Comparison of ENCODE assay signal across 26 mouse cellular contexts in the genomic region with DNA sequence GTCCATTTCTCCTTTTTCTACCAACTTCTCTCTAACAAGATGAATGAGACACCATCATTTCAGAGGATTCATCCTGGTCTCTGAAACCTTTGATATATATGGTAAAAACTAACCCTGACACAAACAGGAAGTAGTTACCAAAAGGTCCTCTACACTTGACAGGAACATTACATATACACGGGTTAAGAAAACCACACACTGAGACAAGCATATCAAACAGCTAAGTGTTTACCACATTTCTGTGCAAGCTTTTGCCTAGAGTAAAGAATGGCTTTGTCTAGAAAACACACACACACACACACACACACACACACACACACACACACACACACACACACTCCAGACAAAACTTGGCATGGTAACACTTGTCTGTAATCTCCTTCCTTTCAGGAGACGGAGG. TPM values are rescaled to one million over a fixed set of nuclear protein-coding genes. Genes with fewer than 3 reads are reported as not detected.
DNase-seq lines count a peak whose midpoint lies in the region; ATAC-seq lines count a peak whose summit lies in the region.
"Had no signal": no experiment of that assay in that cellular context is flagged by ENCODE, and none has a peak within 500 bp of the region (broad histone marks: within the 10 kb centered on the region; RNA-seq: fewer than 3 reads in every experiment).

No protein-coding gene starts in this region.

- H3K4me3 ChIP-seq in limb, embryonic 13.5 days = no peak overlapping the region
- no peak overlapping the region for H3K4me3 ChIP-seq in limb, embryonic 10.5 days
- H3K4me3 ChIP-seq: forebrain, embryonic 12.5 days; heart, adult 2 months; hindbrain, embryonic 10.5 days; stomach, embryonic 15.5 days had no signal

- H3K36me3 ChIP-seq in limb, embryonic 13.5 days = peaks cover 55% of the 10 kb centered on the region
- peaks cover 54% of the 10 kb centered on the region for H3K36me3 ChIP-seq in limb, embryonic 10.5 days

- H3K27me3 ChIP-seq in limb, embryonic 13.5 days = no peaks in the 10 kb centered on the region
- H3K27me3 ChIP-seq in limb, embryonic 10.5 days (ENCODE audit: low read depth, poor library complexity, severe bottlenecking) = no peaks in the 10 kb centered on the region
- H3K27me3 ChIP-seq: forebrain, embryonic 12.5 days; stomach, embryonic 15.5 days had no signal

- H3K4me1 ChIP-seq in limb, embryonic 13.5 days = peaks cover 34% of the 10 kb centered on the region
- 0 out of 2 replicates have a peak, but pooled peaks cover 3% of the 10 kb centered on the region for H3K4me1 ChIP-seq in limb, embryonic 10.5 days

- WGBS in limb, embryonic 13.5 days = 51% methylated on average over 2 of the region's 2 CpGs
- WGBS in limb, embryonic 10.5 days = 87% methylated on average over 2 of the region's 2 CpGs

- no peaks in the 10 kb centered on the region for H3K9me3 ChIP-seq in limb, embryonic 13.5 days
- H3K9me3 ChIP-seq in limb, embryonic 10.5 days (replicated peaks) = no peaks in the 10 kb centered on the region
- H3K9me3 ChIP-seq: forebrain, embryonic 12.5 days; G1E; hindbrain, embryonic 10.5 days; stomach, embryonic 15.5 days had no signal

- no peak for DNase-seq in limb, embryonic 10.5 days (ENCODE audit: low spot score)
- DNase-seq in 416B (ENCODE audit: low read depth) = peak; percentile 37
- DNase-seq in CD4-positive helper T cell, adult 2 months (ENCODE audit: low read depth, low spot score) = peak; percentile 50
- DNase-seq in induced T-regulatory cell, adult 2 months (ENCODE audit: low read depth) = peak; percentile 43
- no peak for DNase-seq in urinary bladder, postnatal 10 days (ENCODE audit: low spot score)
- DNase-seq in gastrocnemius, postnatal 4 days (ENCODE audit: low spot score in 2 of 2) = no peak
- DNase-seq: cerebellum, adult 2 months; cerebellum, postnatal 36 days; gastrocnemius, postnatal 10 days; heart, adult 2 months; kidney, postnatal 36 days; liver, postnatal 0 days; lung, postnatal 14 days; right cerebral cortex, postnatal 14 days; thymus, postnatal 14 days had no signal

- ATAC-seq in limb, embryonic 13.5 days (ENCODE audit: low FRiP score, low read depth) = no peak
- ATAC-seq: liver, postnatal 0 days had no signal

- no peak overlapping the region for H3K4me2 ChIP-seq in limb, embryonic 13.5 days (replicated peaks)
- H3K4me2 ChIP-seq: forebrain, embryonic 12.5 days; stomach, embryonic 15.5 days had no signal

- H3K27ac ChIP-seq in limb, embryonic 13.5 days = 0 out of 2 replicates have a peak overlapping the region, but pooled peaks have one; percentile 3
- no peak overlapping the region for H3K27ac ChIP-seq in limb, embryonic 10.5 days
- H3K27ac ChIP-seq: forebrain, embryonic 12.5 days; heart, adult 2 months; hindbrain, embryonic 10.5 days; stomach, embryonic 15.5 days had no signal

- H3K9ac ChIP-seq in limb, embryonic 13.5 days = no peak overlapping the region
- H3K9ac ChIP-seq: forebrain, embryonic 12.5 days; liver, postnatal 0 days; stomach, embryonic 15.5 days had no signal

RNA-seq across cellular contexts. Expression of a gene that starts 9.6 kb away (rescaled TPM):
- 20.0 and 21.3 TPM in 2 replicates for polyA plus RNA-seq in limb, embryonic 13.5 days (2015; fragmentation: Nextera tagmentation; extraction: Ambion mirVana)
- polyA plus RNA-seq in limb, embryonic 10.5 days (2016; fragmentation: Nextera tagmentation; extraction: Ambion mirVana) = 2.0 and 2.6 TPM in 2 replicates
- 10 to 100 TPM; 52.3 to 54.3 TPM for total RNA-seq in gastrocnemius, postnatal 4 days (2021)

RNA-seq across cellular contexts. Expression of a gene that starts 24.6 kb away (rescaled TPM):
- 1.2 and 1.3 TPM in 2 replicates for polyA plus RNA-seq in limb, embryonic 13.5 days (2015; fragmentation: Nextera tagmentation; extraction: Ambion mirVana)
- polyA plus RNA-seq in limb, embryonic 10.5 days (2016; fragmentation: Nextera tagmentation; extraction: Ambion mirVana) = 0.30 and 0.69 TPM in 2 replicates
- 1 to 10 TPM in 1 of 2 experiments, under 1 TPM in 1; 0.52 to 1.1 TPM for total RNA-seq in gastrocnemius, postnatal 4 days (2021)
- total RNA-seq: G1E; megakaryocyte-erythroid progenitor cell, adult 5-6 weeks had no signal
- polyA plus RNA-seq: G1E; spleen, adult 2 months had no signal

RNA-seq across cellular contexts. Expression of a gene that starts 41.0 kb away (rescaled TPM):
- polyA plus RNA-seq in limb, embryonic 13.5 days (2015; fragmentation: Nextera tagmentation; extraction: Ambion mirVana) = 5.0 and 5.6 TPM in 2 replicates
- 6.8 and 7.3 TPM in 2 replicates for polyA plus RNA-seq in limb, embryonic 10.5 days (2016; fragmentation: Nextera tagmentation; extraction: Ambion mirVana)
- total RNA-seq in gastrocnemius, postnatal 4 days (2021) = under 1 TPM in 1 of 2 experiments, not detected in 1; 0.73 TPM
- total RNA-seq: adrenal gland, adult 18-20 months; G1E; gastrocnemius, postnatal 10 days; heart, adult 2 months; layer of hippocampus, postnatal 10 days; left cerebral cortex, postnatal 10 days; megakaryocyte-erythroid progenitor cell, adult 5-6 weeks had no signal
- polyA plus RNA-seq: G1E; neural tube, embryonic 14.5 days had no signal

RNA-seq across cellular contexts. Expression of a gene that starts 43.1 kb away (rescaled TPM):
- 25.6 and 30.1 TPM in 2 replicates for polyA plus RNA-seq in limb, embryonic 13.5 days (2015; fragmentation: Nextera tagmentation; extraction: Ambion mirVana)
- polyA plus RNA-seq in limb, embryonic 10.5 days (2016; fragmentation: Nextera tagmentation; extraction: Ambion mirVana) = 29.7 and 34.5 TPM in 2 replicates
- total RNA-seq in gastrocnemius, postnatal 4 days (2021) = 10 to 100 TPM; 20.4 to 21.7 TPM

RNA-seq across cellular contexts. Expression of a gene that starts 43.2 kb away (rescaled TPM):
- 79.1 and 80.4 TPM in 2 replicates for polyA plus RNA-seq in limb, embryonic 13.5 days (2015; fragmentation: Nextera tagmentation; extraction: Ambion mirVana)
- 98.9 and 103 TPM in 2 replicates for polyA plus RNA-seq in limb, embryonic 10.5 days (2016; fragmentation: Nextera tagmentation; extraction: Ambion mirVana)
- total RNA-seq in gastrocnemius, postnatal 4 days (2021) = 10 to 100 TPM; 47.6 to 50.1 TPM

Comparison
In these comparisons a context has a peak if more than half of its experiments do, and no peak if none do; other contexts are left out.
1. DNase-seq: peak in 416B (single experiment), CD4-positive helper T cell, adult 2 months (single experiment) and induced T-regulatory cell, adult 2 months (single experiment); none in limb, embryonic 10.5 days (single experiment), urinary bladder, postnatal 10 days (single experiment) and gastrocnemius, postnatal 4 days (0 of 2).